Mouse (Mus musculus) CD4-positive, CD25-positive, alpha-beta regulatory T cell, adult 9 weeks (primary cell): ENCODE measurements around the gene 9530053A07Rik. TPM values are rescaled to one million over a fixed set of nuclear protein-coding genes. Genes with fewer than 3 reads are reported as not detected.

Experiments
- polyA plus RNA-seq: library from polyadenylated mRNA; unstranded; fragments of 100-300 nt; shearing (Covaris generic); gene quantifications from one replicate; pipeline ENCODE4 v1.2.1, GENCODE M21; 2017

The 9530053A07Rik gene
- not detected for polyA plus RNA-seq

GRCm38 (mm10) chr7:28129166-28129565 is at the start of gene 9530053A07Rik:
TSS of gene 9530053A07Rik (plus strand) at chr7:28129466.

GRCm38 (mm10) chr7:28169489-28170422 is 40.5 kb downstream of the 9530053A07Rik start, which contains the start of gene Fbl:
TSS of gene Fbl (plus strand) at chr7:28169710.

GRCm38 (mm10) chr7:28179228-28179627 is 50.0 kb downstream of the 9530053A07Rik start, which contains the start of gene Dyrk1b:
TSS of gene Dyrk1b (plus strand) at chr7:28179469.

Other genes starting within 250 kb of the 9530053A07Rik start
- 10.8 TPM for gene Zfp974, start 200.0 kb upstream of the 9530053A07Rik start, polyA plus RNA-seq
- gene Zfp780b, start 150.3 kb upstream of the 9530053A07Rik start, polyA plus RNA-seq: 16.2 TPM
- 8.2 TPM for gene Zfp850, start 115.4 kb upstream of the 9530053A07Rik start, polyA plus RNA-seq
- 231 TPM for gene Psmc4, start 79.4 kb upstream of the 9530053A07Rik start, polyA plus RNA-seq
- not detected for gene Fcgbp, start 58.2 kb upstream of the 9530053A07Rik start, polyA plus RNA-seq
- 229 TPM for gene Fbl, start 40.2 kb downstream of the 9530053A07Rik start, polyA plus RNA-seq
- gene Dyrk1b, start 50.0 kb downstream of the 9530053A07Rik start, polyA plus RNA-seq: 4.7 TPM
- 0.46 TPM for gene Eid2, start 138.4 kb downstream of the 9530053A07Rik start, polyA plus RNA-seq
- 1.2 TPM for gene Eid2b, start 148.3 kb downstream of the 9530053A07Rik start, polyA plus RNA-seq
- not detected for gene Selenov, start 161.7 kb downstream of the 9530053A07Rik start, polyA plus RNA-seq
- gene Dll3, start 172.8 kb downstream of the 9530053A07Rik start, polyA plus RNA-seq: not detected
- 37.1 TPM for gene Timm50, start 182.6 kb downstream of the 9530053A07Rik start, polyA plus RNA-seq
- 218 TPM for gene Supt5, start 209.3 kb downstream of the 9530053A07Rik start, polyA plus RNA-seq
- 1,274 TPM for gene Rps16, start 221.2 kb downstream of the 9530053A07Rik start, polyA plus RNA-seq
- 101 TPM for gene Plekhg2, start 243.1 kb downstream of the 9530053A07Rik start, polyA plus RNA-seq